ENCODE assay signal across 9 mouse cellular contexts in genomic region chr4:144947738-144948390, GRCm38 (mm10). TPM values are rescaled to one million over a fixed set of nuclear protein-coding genes. Genes with fewer than 3 reads are reported as not detected.
A peak's percentile ranks its signal among the peaks of the same experiment; 100 is the strongest.
DNase-seq lines count a peak whose midpoint lies in the region; ATAC-seq lines count a peak whose summit lies in the region.
"Had no signal": no experiment of that assay in that cellular context is flagged by ENCODE, and none has a peak within 500 bp of the region (broad histone marks: within the 10 kb centered on the region; RNA-seq: fewer than 3 reads in every experiment).

No protein-coding gene starts in this region.

- intact Hi-C loops in left cerebral cortex, postnatal 4 days (cut with DNase I) = no loop called here

- H3K9ac ChIP-seq in kidney, embryonic 16.5 days (replicated peaks; ENCODE audit: low read length) = no peak overlapping the region

- peak; percentile 92 for DNase-seq in adrenal gland, postnatal 14 days
- peak; percentile 94 for DNase-seq in heart, adult 8-10 months (ENCODE audit: low spot score)
- DNase-seq in ovary, postnatal 14 days (ENCODE audit: low spot score) = peak; percentile 75
- no peak for DNase-seq in embryo, embryonic 11 days
- no peak for DNase-seq in cerebellum, postnatal 14 days
- DNase-seq in layer of hippocampus, adult 11-12 months (ENCODE audit: low spot score) = no peak
- no peak for DNase-seq in left cerebral cortex, postnatal 4 days

- no peak overlapping the region for H3K4me3 ChIP-seq in kidney, embryonic 16.5 days (ENCODE audit: low read length)

- no peaks in the 10 kb centered on the region for H3K9me3 ChIP-seq in kidney, embryonic 16.5 days (ENCODE audit: low read length)

- no peaks in the 10 kb centered on the region for H3K36me3 ChIP-seq in kidney, embryonic 16.5 days (ENCODE audit: insufficient read depth, low read length)

- H3K4me1 ChIP-seq in kidney, embryonic 16.5 days (ENCODE audit: insufficient read depth, low read length) = peaks cover 32% of the 10 kb centered on the region

- H3K27me3 ChIP-seq in kidney, embryonic 16.5 days (ENCODE audit: insufficient read depth, low read length) = no peaks in the 10 kb centered on the region

- WGBS in kidney, embryonic 16.5 days = 42% methylated on average over 6 of the region's 6 CpGs

- no peak overlapping the region for H3K4me2 ChIP-seq in kidney, embryonic 16.5 days (replicated peaks; ENCODE audit: low read depth, low read length)

- peak; percentile 31 for ATAC-seq in kidney, embryonic 16.5 days (ENCODE audit: low FRiP score, low TSS enrichment)

- peak overlapping the region; percentile 84 for H3K27ac ChIP-seq in kidney, embryonic 16.5 days (ENCODE audit: low read length)
- H3K27ac ChIP-seq: macrophage had no signal

RNA-seq across cellular contexts. Expression of gene Dhrs3, which starts 55.2 kb away (rescaled TPM):
- total RNA-seq in adrenal gland, postnatal 14 days (2021) = 78.1 and 95.5 TPM in 2 replicates
- 100 to 1,000 TPM in 3 of 4 experiments, 10 to 100 TPM in 1; 98.8 to 151 (median 131) TPM for total RNA-seq in heart, adult 8-10 months (2022)
- polyA plus RNA-seq in kidney, embryonic 16.5 days (2015; fragmentation: Nextera tagmentation; extraction: Ambion mirVana) = 210 and 217 TPM in 2 replicates
- total RNA-seq in left cerebral cortex, postnatal 4 days (2021) = 10 to 100 TPM; 16.4 to 22.8 TPM

Comparison
In these comparisons a context has a peak if more than half of its experiments do, and no peak if none do; other contexts are left out.
1. DNase-seq: peak in adrenal gland, postnatal 14 days (single experiment), heart, adult 8-10 months (single experiment) and ovary, postnatal 14 days (single experiment); none in embryo, embryonic 11 days (single experiment), cerebellum, postnatal 14 days (0 of 2), layer of hippocampus, adult 11-12 months (single experiment) and left cerebral cortex, postnatal 4 days (single experiment).